Mouse (Mus musculus) olfactory bulb, adult 2 months (tissue): ENCODE results near the gene Irs1.

Experiments
- CTCF ChIP-seq: fragments of 200-500 bp; IDR thresholded peaks from 2 replicates; pipeline ENCODE4 v1.5.1; 2012; ENCODE audit warnings: low read depth, mild to moderate bottlenecking, low read length, moderate library complexity; ENCODE audit not compliant: insufficient read depth
- POLR2A ChIP-seq: fragments of 200-500 bp; IDR thresholded peaks from 2 replicates; pipeline ENCODE4 v1.6.1; 2012; ENCODE audit warnings: mild to moderate bottlenecking, low read depth, low read length, moderate library complexity; ENCODE audit not compliant: insufficient read depth

- TF ChIP-seq CTCF = no peak
- no peak for TF ChIP-seq POLR2A
Observed at GRCm38 (mm10) chr1:82328033-82328775, 37.0 kb upstream of the Irs1 start.
